Mouse (Mus musculus) common myeloid progenitor, adult 5-6 weeks (primary cell): ENCODE measurements around the gene Hhex. TPM values are rescaled to one million over a fixed set of nuclear protein-coding genes. Genes with fewer than 3 reads are reported as not detected.

Experiments used
- ATAC-seq: replicated peaks from 2 replicates; pipeline ENCODE4 v1.8.0; 2016; ENCODE audit warnings: low read depth, mild to moderate bottlenecking, moderate TSS enrichment, inconsistent platforms; ENCODE audit not compliant: poor library complexity, severe bottlenecking
- total RNA-seq: library from RNA; stranded (forward); fragments of 200-1000, 187-1606 nt; gene quantifications from 2 replicates; pipeline ENCODE4 v1.2.3, GENCODE M21; 2017

The Hhex gene
- total RNA-seq, 1 experiment from 2014 or later = 72.5 TPM

DNA sequence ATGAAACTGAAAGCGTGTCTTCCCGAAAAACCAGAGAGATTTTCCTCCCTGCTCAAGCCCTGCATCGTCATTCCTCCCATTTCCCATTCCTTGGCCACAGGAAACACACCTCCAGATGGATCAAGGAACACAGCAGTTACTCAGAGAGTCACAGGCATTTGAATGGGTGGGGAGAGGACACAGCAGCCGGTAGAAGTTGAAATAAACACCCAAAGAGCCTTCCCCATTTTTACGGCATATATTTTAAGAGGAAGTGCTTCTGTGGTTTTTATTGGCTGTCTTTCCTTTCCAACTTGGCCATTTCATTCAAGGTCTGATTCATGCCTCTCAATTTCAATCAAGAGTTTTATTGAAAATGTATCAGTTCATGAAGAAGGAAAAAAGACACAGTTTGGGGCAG is 13.6 kb downstream of the Hhex start:
- ATAC-seq = peak; percentile 56; the same call in 1 of the 2 replicates

DNA sequence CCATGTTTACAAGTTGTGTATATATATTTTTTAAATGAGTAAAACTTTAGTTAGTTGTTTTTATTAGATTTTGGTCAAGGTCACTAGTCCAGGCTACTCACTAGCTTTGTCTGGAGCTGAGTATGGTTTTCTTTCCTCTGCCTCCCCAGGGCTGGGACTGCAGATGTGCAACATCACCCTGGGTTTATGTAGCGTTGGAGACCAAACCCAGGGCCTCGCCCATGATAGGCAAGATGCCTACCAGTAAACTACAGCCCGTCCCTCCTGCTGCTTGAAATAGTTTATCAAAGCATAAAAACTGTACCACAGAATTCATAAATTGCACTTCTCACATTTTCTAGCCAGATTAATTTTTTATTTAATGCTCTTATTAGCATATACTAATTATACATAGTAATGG is 14.6 kb downstream of the Hhex start:
- ATAC-seq = no peak

DNA sequence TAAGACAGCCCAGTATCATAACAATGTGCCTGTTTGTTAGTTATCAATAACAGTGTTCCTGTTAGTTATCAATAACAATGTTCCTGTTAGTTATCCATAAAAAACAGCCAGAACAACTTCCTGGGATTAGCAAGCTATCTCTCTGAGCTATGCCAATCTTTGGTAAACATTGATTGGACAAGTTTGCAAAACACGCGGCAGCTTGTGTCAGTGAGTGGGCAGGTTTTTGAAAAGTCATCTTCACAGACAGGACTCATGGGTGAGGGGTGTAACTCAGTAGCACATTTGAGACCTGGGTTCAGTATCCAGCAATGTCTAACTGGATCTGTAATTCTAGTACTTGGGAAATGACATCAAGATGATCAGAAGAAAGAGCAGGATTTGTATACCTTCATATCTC is 20.9 kb downstream of the Hhex start:
- no peak for ATAC-seq

DNA sequence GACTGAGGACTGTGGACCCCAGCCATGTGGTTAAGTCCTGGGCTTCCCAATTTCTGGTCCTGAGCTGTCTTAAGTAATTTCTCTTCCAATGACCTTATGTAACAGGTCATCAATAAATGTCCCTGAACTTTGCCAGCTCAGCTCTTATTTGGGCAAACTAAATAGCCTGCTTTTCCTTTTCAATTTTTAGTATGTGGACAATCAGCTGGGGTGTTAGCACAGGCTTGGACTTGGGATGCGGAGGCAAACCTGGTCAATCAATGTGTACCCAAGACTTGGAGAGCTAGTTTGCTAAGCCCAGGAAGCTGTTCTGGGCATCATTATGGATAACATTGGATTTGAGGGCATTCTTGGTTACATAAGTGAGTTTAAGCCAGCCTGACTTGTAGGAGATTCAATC is 21.4 kb downstream of the Hhex start:
- ATAC-seq = no peak

DNA sequence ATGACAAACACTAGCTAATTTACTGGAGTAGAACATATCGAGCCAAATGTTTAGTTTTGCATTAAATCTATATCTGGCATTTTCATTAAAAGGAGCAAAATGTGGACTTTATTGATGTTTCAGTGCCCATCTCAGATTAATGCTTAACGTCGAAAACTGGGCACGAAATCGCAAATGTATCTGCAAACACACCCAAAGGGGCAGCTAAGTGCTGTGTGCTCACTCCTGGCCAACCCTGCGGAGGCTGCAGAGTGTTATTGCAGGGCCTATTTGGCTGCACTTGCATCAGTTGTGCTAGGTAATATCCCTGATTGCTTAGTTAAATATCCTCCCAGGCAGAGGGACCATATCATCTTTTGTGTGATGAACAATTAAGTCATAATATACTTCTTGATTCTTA is 23.4 kb downstream of the Hhex start:
- no peak for ATAC-seq

DNA sequence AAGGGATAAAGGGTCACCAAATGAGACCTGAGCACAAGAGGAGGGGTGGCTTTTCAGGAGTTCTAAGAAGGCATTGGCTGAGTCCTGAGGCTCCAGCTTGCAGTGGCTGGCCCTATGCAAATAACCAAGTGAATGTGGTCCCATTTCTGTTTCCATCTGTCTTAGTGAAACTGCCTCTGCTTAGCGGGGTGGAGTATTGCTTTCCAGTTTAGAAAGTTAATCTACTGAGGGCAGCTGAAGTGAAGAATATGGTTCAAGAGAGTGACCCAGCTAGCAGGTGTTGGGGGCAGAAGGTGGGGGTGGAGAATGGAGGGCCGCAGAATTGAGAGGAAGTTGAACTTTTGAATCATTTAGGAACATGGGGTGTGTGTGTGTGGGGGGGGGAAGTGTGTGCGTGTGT is 31.8 kb downstream of the Hhex start:
- ATAC-seq = 0 out of 2 replicates have a peak, but pooled peaks have one; percentile 48

DNA sequence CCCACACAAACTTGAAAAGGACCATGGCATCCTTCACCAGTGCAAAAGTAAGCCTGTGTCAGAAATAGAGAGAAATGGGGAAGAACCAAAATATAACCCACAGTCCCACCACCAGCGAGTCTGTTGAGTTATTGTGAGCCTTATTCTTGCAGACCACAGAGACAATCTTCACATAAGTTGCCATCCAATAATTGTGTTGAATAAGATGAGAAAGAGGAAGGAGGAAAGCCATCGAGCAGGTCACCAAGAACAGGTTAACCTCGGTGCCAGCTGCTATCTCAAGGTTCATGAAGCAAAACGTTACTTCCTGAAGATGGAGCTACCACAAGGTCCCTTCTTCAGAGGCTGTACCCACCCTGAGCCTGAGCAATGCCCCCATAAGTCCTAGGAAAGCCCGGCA is 32.4 kb downstream of the Hhex start:
- peak; percentile 65 for ATAC-seq

DNA sequence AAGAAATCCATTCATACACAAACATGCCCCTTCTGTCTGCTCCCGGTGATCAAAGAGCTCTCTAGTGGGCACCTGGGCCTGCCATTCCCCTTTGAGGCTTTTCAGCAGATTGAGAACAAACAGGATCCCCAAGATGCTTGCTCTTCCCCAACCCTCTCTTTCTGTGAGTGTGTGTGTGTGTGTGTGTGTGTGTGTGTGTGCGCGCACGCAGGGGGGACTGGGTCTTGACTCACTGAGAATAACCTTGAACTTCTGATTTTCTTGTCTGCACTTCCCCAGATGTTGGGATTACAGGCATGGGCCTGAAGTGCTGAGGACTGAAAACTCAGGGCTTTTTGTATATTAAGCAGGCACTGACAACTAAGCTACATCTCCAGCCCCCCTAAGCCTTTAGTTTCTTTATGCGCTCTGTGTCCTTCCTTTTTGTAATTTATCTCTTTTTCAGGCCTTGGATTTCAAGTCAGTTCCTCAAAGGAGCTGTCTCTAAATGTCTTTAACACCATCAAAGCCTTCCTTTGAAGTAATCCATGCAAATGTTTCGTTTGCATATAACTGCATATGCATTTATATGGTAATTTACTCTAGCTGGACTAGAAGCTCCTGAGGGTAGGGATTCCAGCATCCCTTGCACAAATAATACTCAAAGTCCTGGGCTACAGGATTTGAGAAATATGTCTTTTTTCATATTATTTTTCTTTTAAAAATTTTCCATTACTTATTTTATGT is 34.4 kb downstream of the Hhex start:
- ATAC-seq = no peak

DNA sequence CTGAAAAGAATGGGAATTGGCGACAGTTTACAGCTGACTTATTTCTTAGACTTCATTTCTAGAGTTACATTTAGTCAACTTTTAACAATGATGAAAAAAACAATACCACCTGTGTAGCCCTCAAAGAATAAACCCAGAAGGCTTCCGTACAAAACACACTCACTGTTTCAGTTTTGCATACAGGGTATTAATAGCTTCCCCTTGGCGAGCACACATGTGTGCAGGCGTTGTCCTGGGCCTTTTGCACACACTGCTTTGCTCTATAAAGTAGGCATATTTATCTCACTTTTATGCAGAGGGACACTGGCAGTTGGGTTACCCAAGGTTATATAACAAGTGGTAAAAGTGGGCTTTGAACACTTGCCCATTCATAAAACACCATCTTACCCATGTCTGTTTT is 37.1 kb downstream of the Hhex start:
- ATAC-seq = no peak

DNA sequence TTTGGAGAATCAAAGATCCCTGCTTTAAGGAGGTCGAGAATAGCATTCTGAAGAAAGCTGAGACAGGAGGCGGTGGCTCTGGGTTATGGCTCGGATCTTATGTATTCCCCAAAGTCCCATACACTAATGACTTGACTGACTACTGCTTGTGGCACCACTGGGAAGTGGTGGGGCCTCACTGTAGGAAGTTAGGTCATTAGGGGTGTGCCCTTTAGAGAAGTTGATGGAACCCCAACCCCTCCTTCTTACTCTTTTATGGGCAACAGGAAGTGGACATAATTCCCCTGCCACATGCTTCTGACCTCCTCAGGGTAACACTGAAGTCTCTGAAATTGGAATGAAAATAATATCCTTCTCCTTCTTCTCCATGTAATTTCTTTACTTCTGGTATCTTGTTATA is 38.0 kb downstream of the Hhex start:
- peak; percentile 72 for ATAC-seq

DNA sequence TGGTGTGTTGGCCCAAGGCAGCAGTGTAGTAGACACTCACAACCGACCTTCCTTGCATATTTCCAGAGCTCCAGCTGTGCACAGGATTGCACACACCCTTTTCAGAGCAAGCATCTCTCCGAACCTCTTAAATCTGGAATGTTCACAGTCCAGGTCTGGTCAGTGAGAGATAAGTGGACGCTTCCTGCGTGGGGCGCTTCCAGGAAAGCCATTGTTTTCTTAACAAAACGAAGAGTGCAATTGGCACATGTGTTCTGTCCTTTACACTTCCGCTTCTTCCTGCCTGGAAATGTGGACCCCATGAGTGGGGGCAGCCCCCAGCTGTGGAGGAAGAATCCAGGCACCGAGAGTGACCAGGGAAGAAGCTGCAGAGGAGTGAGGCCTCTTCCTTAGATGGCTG is 47.1 kb downstream of the Hhex start:
- ATAC-seq = no peak

DNA sequence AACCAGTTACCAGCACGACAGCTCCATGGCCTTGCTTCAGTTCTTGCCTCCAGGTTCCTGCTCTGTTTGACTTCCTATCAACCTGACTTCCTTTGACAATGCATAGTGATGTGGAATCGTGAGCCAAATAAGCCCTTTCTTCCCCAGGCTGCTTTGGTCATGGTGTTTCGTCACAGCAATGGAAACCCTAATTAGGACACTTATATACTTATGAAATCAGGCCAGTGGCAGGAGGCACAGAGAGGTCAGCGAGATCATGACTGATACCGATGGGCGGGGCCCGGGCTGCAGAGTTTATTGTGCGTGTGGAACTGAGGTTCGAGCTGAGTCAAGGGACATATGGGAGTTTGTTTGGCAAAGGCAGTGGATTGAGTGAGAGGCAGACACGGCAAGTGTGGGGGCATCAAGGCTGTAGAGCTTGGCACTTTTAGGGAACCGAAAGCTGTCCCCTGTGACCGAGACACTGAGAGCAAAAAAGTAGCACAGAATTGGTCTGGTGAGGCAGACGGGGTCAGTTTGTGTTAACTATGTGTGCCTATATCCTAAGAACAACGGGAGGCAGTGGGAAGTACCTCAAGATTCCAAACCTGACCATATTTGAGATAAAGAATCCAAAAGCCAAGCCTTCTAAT is 48.1 kb downstream of the Hhex start:
- ATAC-seq = peak; percentile 65

DNA sequence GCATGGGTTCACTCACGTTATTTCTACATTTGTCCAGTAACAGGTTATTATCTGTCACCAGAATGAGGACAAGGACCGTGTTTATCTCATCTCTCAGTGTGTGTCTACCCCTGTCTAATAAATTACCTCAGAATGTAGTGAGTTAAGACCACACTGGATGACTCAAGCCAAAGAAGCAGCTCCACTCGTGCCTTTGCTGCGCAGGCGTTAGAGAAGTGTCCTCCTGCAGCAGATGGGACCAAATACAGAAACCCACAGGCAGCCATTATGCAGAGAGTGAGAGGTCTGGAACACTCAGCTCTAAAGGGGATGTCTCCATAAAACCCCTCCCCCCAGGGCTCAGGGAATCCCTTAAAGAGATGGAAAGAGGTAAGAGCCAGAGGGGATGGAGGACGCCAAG is 50.2 kb downstream of the Hhex start:
- ATAC-seq = no peak

DNA sequence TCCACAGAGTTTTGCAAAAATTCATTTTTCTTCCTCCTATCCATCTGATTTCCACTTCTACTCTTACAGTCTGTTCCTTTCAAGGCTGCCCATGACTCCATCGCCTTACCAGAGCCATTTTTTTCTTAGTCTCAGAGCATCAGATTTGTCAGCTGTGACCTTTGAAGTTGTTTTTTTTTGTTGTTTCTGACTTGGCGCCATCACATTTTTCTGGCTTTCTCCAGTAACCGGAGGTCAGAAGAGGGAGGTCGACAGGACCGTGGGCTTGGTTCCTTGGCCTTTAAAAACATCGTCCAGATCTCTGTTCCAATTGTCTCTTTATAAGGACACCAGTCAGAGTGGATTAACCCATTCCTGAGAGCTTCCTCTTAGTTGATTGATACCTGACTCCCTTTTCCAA is 52.2 kb downstream of the Hhex start:
- ATAC-seq = no peak

DNA sequence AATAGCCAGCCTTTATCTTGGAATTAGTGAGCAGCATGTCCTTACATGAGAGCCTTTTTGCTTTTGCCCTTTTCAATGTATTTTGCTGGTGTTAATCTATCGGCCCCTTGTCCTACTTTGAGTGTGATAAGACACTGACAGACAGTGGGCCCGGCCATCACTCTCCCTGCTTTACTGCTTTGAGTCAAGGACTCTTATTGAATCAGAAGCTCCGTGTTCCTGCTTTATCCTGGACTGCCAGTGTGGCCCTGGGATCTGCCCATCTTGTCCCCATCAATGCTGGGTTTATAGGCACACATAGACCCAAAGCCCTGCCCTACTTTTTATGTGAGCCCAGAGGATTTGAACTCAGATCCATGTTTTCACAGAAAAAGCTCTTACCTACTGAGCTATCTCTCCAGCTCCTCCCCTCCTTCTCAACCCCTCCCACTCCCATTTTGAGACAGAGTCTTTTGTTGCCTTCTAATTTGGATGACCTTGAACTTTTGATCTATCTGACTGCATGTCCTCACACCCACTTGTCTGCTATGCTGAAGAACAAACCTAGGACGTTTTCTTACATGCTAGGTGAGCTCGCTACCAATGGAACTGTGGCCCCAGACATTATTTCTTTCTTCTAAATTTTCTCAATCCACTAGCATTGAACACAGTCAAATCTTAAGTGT is 53.3 kb downstream of the Hhex start:
- no peak for ATAC-seq

DNA sequence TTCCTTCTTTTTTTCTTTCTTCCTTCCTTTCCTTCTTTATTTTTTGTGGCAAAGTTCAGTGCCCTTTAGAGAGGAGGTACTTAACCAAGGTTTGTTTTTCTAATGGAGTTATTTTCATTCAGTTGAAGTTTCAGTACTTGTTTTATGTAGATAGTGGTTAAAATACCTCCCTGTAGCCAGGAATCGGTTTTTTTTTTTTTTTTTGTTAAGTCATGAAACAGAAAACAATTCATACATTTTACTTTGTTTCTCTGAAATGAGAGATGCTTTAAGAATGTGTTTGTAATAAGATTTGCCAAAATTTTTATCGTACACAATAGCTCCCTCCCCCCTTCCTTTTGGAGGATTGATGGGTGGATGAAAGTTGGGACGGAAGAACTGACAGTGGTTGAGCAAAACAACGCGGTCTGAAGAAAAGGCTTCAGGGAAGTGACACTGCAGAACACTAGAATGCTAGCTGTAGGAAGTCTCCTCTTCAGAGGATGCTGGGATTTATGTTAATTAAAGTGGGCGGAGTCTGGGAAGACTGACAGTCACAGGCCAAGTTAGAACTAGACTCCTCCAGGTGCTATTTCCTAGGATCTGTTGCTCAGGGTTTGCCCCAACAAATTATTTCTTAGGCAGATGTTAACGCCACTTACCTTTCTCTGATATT is 54.1 kb downstream of the Hhex start:
- ATAC-seq = peak; percentile 78

Other genes starting within 250 kb of the Hhex start
- 77.4 and 101 TPM in 2 replicates for gene March5, start 227.3 kb upstream of the Hhex start, total RNA-seq
- gene Cpeb3, start 226.2 kb upstream of the Hhex start, total RNA-seq = 0.53 and 1.3 TPM in 2 replicates
- gene Ide, start 97.0 kb upstream of the Hhex start, total RNA-seq = 100 and 108 TPM in 2 replicates
- gene Kif11, start 58.4 kb upstream of the Hhex start, total RNA-seq = 184 and 195 TPM in 2 replicates
- 108 and 109 TPM in 2 replicates for gene Exoc6, start 115.6 kb downstream of the Hhex start, total RNA-seq